Mouse (Mus musculus) megakaryocyte, adult 5-6 weeks (primary cell): Measurements from ENCODE around the gene Pou5f2. TPM values are rescaled to one million over a fixed set of nuclear protein-coding genes. Genes with fewer than 3 reads are reported as not detected.

Experiments used
- ATAC-seq: 2 replicates; pipeline ENCODE4 v1.8.0; 2016; ENCODE audit warnings: mild to moderate bottlenecking, inconsistent platforms; ENCODE audit not compliant: poor library complexity, severe bottlenecking
- total RNA-seq, 2 experiments: library from RNA; stranded (forward) in 1 of 2; stranded (reverse) in 1 of 2; fragments of 153-499, 151-499 nt in 1 of 2; fragments of 221-1000, 200-1000 nt in 1 of 2; gene quantifications; 2 replicates each; pipeline versions ENCODE4 v1.2.3 to v1.2.4; 2015 to 2017

The Pou5f2 gene
- total RNA-seq (2015), result 0.13 and 0.18 TPM in 2 replicates
- 0.70 and 1.7 TPM in 2 replicates for total RNA-seq (2017)

GRCm38 (mm10) chr13:78024683-78025294 is at the start of gene Pou5f2:
Gene Pou5f2 (plus strand): TSS chr13:78024902.
- ATAC-seq, result peak; percentile 27; the same call in 1 of the 2 replicates

GRCm38 (mm10) chr13:77976248-77976647 is 48.5 kb upstream of the Pou5f2 start:
- no peak for ATAC-seq

DNA sequence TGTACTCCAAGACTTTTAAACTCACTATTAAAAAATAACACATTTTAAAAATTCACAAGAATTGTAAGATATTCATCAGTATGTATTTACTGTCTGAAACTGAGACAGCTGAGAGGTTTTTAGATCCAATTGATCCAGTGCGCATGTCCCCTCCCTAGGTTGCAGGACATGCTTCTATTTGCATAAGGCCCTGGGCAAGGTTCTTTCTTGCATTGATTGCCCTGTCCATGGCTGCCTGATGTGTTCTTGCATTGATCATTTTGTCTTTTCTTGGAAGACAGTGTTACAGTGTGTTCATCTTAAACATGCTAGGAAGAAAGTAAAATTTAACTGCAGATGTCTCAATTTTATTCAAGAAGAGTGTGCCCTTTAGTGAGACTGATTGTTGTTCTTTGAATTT is 47.6 kb upstream of the Pou5f2 start:
- no peak for ATAC-seq

GRCm38 (mm10) chr13:77982105-77982851 is 42.4 kb upstream of the Pou5f2 start:
- no peak for ATAC-seq

DNA sequence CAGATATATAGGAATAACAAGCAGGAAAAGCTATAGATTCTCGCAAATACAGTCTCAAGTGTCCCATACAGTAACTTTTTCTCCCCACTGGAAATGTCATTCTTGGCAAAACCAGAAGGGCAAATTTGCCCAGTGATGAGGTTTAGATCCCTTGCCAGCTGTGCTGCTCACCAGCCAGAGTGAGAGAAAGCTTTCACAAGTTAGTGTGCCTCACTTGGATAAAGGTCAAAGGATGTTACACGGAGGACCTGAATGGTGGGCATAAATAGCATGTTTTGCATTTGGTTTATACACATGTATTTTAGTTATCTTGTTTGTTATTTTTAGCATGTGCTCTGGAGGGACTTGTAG is 41.9 kb upstream of the Pou5f2 start:
- ATAC-seq, result no peak

- ATAC-seq, result no peak
Observed at GRCm38 (mm10) chr13:77991189-77991886, 33.4 kb upstream of the Pou5f2 start.

DNA sequence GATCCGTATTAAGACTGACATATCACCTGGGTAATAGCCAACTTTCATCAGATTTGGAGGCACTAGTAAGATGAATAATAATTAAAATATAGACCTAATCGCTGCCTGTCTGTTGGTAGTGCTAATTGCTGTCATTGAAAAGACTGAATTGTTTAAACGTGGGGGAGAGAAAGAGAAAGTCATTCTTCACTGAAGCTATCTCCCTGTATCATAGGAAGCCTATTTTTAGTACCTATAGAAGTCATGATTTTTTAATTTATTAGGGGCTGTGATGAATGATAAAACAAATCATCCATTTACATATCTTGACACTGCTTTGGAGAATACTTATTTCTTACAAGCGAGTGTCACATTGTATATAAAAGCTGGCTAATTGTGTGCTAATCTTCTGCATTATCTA is 20.1 kb upstream of the Pou5f2 start:
- no peak for ATAC-seq

GRCm38 (mm10) chr13:78005344-78005743 is 19.4 kb upstream of the Pou5f2 start:
- ATAC-seq, result no peak

GRCm38 (mm10) chr13:78010176-78010575 is 14.5 kb upstream of the Pou5f2 start:
- ATAC-seq, result no peak

- ATAC-seq, result no peak
Observed at GRCm38 (mm10) chr13:78032821-78033220, 8.1 kb downstream of the Pou5f2 start.

- no peak for ATAC-seq
Observed at GRCm38 (mm10) chr13:78037203-78037602, 12.5 kb downstream of the Pou5f2 start.

DNA sequence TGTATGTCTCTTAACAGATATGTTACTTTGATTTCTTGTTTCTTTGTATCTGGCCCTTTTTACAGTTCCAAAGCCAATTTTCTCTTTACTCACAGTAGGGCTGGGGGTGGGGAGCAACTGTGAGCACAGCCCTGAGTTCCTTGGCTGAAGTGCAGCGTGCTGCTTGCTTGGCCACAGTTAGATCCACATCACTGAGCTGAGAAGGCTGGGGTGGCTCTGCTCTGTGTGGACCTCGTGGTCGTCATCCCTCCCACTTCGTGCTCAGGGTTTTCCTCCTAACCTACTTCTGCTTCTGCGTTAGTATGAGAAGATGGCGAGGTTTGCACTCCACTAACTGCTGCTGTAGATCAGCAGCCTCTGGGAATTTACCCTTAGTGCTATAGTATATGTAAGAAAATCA is 18.5 kb downstream of the Pou5f2 start:
- no peak for ATAC-seq

DNA sequence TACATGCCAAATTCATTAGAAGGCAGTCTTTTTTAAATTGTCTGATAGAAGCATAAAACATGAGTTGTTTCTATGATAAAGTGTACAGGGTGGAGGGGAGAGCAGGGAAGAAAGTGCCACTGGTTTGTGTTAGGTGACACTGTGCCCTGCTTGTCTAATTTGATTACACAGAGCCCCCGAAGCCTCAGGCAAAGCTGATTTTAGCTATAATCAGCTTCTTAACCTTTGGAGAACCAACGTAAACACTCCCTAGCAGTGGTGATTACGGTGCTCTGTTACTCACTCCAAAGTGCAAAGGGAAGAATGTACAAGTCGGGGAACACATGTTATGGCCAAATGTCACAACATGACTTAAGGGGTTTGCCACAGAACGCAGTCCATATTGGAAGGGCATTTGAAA is 20.4 kb downstream of the Pou5f2 start:
- ATAC-seq, result no peak

Other genes starting within 250 kb of the Pou5f2 start
- not detected in 2 replicates for gene Nr2f1, start 174.9 kb downstream of the Pou5f2 start, total RNA-seq (2015)
- gene Nr2f1, start 174.9 kb downstream of the Pou5f2 start, total RNA-seq (2017), result not detected in 2 replicates